Mouse (Mus musculus) heart, postnatal 14 days (tissue): ENCODE results near the gene Zfp57. TPM values are rescaled to one million over a fixed set of nuclear protein-coding genes. Genes with fewer than 3 reads are reported as not detected.
"Not testable (repeated sequence)": the region's sequence is repeated elsewhere in the genome, so short reads cannot be mapped to it uniquely, and the experiment has no call there.

Experiments used
- DNase-seq, 2 experiments: peaks; one replicate each; pipeline ENCODE4 v3.0.0; 2021 to 2022
- intact Hi-C: fragments of 180-260 bp; cut with DNase I; formaldehyde crosslinking; loops from one replicate; pipeline ENCODE4 v1.15.1; 2025
- total RNA-seq, 2 experiments: library from RNA; stranded (reverse); gene quantifications; 2 replicates each; pipeline ENCODE4 v1.2.3; 2021

The Zfp57 gene
- total RNA-seq, 2 experiments from 2014 or later: 3.7 to 4.6 TPM

- DNase-seq: no peak
- intact Hi-C loops: no loop called here
These were observed 7.1 kb upstream of the Zfp57 start for GRCm38 (mm10) chr17:36993770-36994325.

- intact Hi-C loops: no loop called here
These were observed 6.4 kb upstream of the Zfp57 start for GRCm38 (mm10) chr17:36994528-36994927.

GRCm38 (mm10) chr17:36995448-36995847, 5.5 kb upstream of the Zfp57 start:
- DNase-seq: no peak
- intact Hi-C loops: loop anchor here (5.0 kb wide), 1 partner anchor 52 kb away; the partner anchor contains the start of gene Gabbr1

More at GRCm38 (mm10) chr17:36994528-36994927, 6.4 kb upstream of the Zfp57 start:
- DNase-seq: no peak

GRCm38 (mm10) chr17:36997033-36997735, 3.8 kb upstream of the Zfp57 start:
- peak; percentile 78 to 85 for DNase-seq
- intact Hi-C loops: loop anchor here (5.0 kb wide), 1 partner anchor 50 kb away; the partner anchor contains the start of gene Gabbr1

DNA sequence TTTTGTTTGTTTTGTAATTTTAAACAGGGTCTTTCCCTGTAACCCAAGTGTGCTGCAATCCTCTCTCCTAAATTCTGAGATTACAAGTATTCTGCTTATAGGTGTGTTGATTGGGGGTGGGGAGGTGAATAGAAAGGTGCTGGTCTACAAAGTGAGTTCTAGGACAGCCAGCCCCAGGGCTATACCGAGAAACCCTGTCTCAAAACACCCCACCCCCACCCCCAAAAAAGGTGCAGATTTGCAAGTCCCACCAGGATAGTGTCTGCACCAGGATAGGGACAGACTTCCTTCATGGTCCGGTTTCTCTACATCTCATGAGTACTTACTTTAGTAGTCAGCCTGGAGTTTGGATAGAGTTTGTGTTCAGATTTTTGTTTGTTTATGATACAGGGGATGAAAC, 2.5 kb upstream of the Zfp57 start:
- DNase-seq: no peak
- intact Hi-C loops: loop anchor here (5.0 kb wide), 1 partner anchor 49 kb away; the partner anchor contains the start of gene Gabbr1

DNA sequence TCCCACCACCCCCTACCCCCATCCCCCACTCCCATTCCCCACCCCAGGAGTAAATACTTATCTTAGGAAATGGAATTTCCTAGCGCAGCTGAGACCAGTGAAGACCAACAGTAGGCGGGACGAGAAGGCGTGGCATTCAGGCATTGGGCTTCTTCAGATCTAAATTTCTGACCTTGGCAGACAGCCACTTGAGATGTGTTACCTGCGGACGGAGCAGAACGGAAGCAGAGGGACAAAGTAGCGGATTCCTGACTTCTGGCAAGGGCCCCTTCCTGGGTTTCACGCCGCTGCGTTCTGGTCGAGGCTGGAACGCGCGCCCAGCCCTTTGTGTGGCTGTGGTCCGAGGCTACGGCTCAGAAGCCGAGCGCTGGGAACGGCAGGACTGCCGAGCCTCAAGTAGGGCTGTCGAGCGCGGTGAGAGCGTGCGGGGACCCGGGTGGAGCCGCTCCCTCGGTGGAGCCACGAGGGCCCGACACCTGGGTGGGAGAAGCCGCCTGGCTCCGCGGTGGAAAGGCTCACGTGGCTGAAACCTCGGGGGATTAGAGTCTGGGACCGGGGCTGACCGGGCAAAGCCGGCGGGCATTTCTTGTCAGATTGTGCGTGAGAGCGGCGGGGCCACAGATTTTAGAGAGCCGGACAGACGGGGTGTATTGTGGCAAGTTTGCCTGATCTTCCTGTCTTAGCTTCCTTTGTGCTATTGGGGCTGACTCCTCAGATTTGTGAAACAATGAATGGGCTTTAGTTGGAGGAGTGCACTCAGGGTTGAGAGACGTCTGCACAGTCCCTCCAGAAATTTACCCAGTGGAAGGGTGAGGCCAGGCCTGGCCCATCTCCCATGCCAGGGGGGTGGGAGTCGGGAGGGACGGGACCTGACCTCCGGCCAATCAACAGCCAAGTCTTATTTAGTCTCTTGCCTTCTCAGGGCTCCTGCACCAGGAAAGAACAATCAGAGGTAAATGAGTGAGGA, 1.7 kb downstream of the Zfp57 start:
- DNase-seq: peak; percentile 42 to 48
- intact Hi-C loops: loop anchor here (5.0 kb wide), 1 partner anchor 165 kb away; the partner anchor contains the start of gene Trim26

GRCm38 (mm10) chr17:37003366-37003765, 2.4 kb downstream of the Zfp57 start:
- no peak for DNase-seq
- intact Hi-C loops: loop anchor here (5.0 kb wide), 1 partner anchor 166 kb away; the partner anchor contains the start of gene Trim26

GRCm38 (mm10) chr17:37008161-37008560, 7.2 kb downstream of the Zfp57 start:
- intact Hi-C loops: no loop called here
- DNase-seq: no peak

DNA sequence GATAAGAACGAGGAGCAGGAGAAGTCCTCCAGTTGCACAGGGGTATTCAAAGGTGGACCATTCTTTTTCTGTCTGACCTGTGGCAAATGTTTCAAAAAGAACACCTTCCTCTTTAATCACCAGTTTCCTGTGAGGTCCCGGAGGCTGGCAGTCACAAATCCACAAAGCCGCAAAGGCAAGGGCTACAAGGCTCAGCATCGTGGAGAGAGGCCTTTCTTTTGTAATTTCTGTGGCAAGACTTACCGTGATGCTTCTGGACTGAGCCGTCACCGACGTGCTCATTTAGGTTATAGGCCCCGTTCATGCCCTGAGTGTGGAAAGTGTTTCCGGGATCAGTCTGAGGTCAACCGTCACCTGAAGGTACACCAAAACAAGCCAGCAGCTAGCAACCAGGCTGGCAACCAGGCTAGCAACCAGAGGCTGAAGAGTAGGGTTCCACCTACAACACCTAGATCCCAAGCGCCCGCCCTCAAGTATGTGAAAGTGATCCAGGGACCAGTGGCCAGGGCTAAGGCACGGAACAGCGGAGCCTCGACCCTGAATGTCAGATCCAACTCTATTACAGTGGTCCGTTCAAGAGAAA, 8.6 kb downstream of the Zfp57 start:
- intact Hi-C loops: no loop called here

GRCm38 (mm10) chr17:37011719-37012118, 10.8 kb downstream of the Zfp57 start:
- intact Hi-C loops: no loop called here
- DNase-seq: no peak

More for the DNA sequence above, 8.6 kb downstream of the Zfp57 start:
- DNase-seq: no peak

DNA sequence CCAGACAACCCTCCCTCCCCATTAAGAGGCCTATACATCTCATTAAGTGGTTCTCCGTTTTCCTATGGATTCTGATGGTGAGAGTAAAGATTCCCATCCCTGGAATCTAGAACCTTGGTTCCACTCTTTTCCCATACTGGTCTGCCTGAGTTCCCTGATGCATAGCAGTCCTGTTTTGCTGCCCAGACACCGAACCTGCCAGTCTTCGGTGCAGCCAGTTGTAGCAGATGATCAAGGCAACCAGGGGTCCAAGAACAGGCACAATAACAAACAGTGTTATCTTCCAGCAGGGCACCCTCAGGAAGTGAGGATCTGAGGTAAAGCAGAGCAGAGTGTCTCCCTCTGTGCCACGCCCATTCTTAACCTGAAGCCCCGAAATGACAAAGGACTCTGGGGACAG, 11.2 kb downstream of the Zfp57 start:
- no peak for DNase-seq
- intact Hi-C loops: no loop called here

GRCm38 (mm10) chr17:37016333-37016732, 15.4 kb downstream of the Zfp57 start:
- no peak for DNase-seq

DNA sequence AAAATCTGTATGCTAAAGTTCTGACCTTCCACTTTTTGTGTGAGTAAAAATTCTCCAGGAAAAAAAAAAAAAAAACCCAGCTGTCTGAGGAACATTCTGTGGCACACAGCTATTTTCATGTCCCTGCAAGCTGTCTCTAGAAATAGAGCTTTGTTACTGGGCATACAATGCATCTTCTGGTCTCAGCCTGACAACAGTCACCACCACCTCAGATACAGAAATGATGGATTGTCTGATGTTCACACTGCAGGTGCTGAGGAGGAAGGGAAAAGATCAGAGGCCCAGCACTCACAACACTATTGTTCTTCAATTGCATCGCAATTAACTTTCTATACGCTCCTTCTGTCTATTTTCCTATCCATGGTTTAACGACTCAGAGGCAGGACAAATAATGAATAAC, 17.4 kb downstream of the Zfp57 start:
- no peak for DNase-seq
- intact Hi-C loops: no loop called here

More at GRCm38 (mm10) chr17:37016333-37016732, 15.4 kb downstream of the Zfp57 start:
- intact Hi-C loops: no loop called here

DNA sequence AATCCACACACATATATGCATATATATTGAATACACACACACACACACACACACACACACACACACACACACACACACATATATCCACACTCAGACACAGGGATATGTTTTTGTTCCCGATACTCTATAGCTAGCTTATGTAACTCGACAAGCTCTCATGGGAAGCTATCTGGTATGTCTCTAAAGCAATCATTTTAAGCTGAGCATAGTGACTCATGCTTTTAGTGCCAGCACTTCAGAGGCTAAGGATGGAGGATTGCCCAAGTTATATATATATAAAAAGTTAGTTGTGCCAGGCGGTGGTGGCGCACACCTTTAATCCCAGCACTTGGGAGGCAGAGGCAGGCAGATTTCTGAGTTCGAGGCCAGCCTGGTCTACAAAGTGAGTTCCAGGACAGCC, 18.3 kb downstream of the Zfp57 start:
- intact Hi-C loops, DNase-seq: not testable (repeated sequence)

DNA sequence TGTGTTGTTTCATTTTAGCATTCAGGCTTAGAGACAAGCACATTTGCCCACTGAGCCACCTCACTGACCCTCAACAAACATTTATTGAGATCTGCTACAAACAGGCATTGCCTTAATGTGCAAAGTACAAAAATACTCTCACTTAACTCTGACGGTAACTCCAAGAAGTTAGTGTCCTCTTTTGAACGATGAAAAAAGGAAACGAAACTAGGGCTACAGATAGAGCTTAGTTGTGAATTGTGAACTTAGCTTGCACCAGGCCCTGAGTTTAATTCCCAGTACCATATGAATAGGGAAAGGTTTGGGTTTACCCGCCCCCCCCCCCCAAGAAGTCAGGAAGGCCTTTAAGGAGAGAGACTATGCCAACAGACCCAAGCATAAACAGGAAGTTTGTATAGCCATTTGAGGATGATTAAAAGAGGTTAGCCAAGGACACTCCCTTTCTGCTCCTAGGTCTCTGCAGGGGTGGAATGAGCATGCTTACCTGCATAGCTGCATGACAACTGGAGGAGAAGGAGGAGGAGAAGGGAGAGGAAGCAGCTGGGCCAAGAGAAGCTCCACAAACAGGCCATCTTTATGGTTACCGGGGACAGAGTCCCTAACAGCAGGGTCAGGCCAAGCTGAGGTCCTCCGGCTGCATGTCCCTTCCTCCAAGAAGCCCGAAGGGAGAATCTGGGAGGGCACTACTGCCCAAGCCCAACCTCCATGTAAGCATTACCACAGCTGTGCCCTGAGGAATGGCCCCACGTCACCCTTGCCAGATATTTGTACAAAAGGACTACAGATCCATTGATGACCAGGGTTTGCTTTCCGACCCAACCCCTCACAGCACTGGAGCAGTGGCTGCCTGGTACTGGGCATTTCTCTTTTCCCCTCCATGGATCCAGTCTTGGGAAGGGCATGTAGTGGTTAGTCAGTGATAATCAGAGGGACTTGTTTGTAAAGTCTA, 21.9 kb downstream of the Zfp57 start, which contains the start of gene Mog:
TSS of gene Mog (minus strand) at position 771 of the 949 bp plus-strand sequence.
- no peak for DNase-seq
- intact Hi-C loops: no loop called here

DNA sequence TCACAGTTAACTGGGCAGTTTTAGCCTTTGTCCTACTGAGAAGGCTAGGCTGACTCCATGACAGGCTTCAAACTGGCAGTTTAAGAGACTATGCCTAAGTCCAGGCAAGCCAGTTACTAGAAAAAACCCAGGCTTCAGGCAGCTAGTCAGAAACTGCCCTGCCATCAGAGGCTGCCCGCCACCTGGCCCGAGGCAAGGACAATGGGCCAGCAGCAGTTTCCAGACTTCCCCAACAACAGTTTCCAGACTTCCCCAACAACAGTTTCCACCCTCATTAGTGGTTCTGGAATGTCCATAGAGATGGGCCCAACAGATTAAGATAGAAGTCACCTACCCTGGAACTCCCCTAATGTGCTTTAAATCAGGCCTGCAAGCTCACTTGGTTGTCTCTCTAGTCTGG, 25.5 kb downstream of the Zfp57 start:
- intact Hi-C loops: no loop called here
- no peak for DNase-seq

DNA sequence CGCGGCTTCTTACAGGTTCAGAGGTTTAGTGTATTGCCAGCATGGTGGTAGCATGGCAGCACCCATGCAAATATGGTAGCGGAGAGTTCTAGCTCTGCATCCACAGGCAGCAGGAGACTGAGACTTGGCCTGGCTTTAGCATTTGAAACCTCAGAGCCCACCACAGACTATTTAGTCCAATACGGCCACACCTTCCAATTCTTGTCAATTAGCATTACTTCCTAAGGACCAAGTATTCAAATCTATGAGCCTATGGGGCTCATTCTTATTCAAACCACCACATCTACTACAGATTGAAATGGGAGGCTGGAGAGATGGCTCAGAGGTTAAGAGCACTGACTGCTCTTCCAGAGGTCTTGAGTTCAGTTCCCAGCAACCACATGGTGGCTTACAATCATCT, 26.5 kb downstream of the Zfp57 start:
- no peak for DNase-seq
- intact Hi-C loops: no loop called here

- intact Hi-C loops: no loop called here
These were observed 27.2 kb downstream of the Zfp57 start for GRCm38 (mm10) chr17:37028212-37028611.

DNA sequence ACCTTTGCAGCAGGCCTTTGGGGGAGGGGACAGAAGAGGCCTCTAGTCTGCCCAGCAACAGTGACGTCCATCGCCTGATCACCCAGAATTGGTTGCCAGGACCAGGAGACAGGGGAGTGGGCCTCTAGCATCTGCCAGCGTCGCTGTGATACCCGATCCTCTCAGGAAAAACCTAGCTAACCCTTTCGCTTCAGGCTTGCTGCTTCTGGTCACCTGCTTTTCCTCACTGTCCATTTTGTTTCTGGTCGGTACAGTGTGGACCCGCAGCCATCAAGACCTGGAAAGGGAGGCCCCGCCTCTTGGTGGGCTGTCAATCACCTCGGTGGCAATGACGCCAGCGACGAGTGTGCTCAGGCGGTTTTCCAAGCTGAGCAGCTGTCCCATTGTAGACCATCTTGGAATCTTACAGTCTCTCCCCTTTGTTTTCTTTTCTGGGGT, 27.7 kb downstream of the Zfp57 start:
- intact Hi-C loops: no loop called here
- peak; percentile 86 to 92 for DNase-seq

More at GRCm38 (mm10) chr17:37028212-37028611, 27.2 kb downstream of the Zfp57 start:
- DNase-seq: no peak
